Mouse (Mus musculus): ENCODE data around the gene Tmem80. TPM values are rescaled to one million over a fixed set of nuclear protein-coding genes. Genes with fewer than 3 reads are reported as not detected.

Gene Tmem80
- polyA plus RNA-seq, 1 experiment from 2014 or later, result 66.0 TPM

- H3K9me3 ChIP-seq (replicated peaks), result no peaks in the 10 kb centered on the region
- ATAC-seq, result no peak
- H3K36me3 ChIP-seq (ENCODE audit: poor library complexity, severe bottlenecking), result no peaks in the 10 kb centered on the region
- peaks cover 9% of the 10 kb centered on the region for H3K27me3 ChIP-seq
- H3K27ac ChIP-seq, result no peak overlapping the region
- H3K4me2 ChIP-seq, result no peak overlapping the region
- H3K9ac ChIP-seq, result no peak overlapping the region
- peaks cover 8% of the 10 kb centered on the region; the same call in 1 of the 2 replicates for H3K4me1 ChIP-seq
- 68% methylated on average over 2 of the region's 2 CpGs for WGBS
- H3K4me3 ChIP-seq, result no peak overlapping the region
Observed at GRCm38 (mm10) chr7:141343230-141343629, 15.7 kb downstream of the Tmem80 start.

DNA sequence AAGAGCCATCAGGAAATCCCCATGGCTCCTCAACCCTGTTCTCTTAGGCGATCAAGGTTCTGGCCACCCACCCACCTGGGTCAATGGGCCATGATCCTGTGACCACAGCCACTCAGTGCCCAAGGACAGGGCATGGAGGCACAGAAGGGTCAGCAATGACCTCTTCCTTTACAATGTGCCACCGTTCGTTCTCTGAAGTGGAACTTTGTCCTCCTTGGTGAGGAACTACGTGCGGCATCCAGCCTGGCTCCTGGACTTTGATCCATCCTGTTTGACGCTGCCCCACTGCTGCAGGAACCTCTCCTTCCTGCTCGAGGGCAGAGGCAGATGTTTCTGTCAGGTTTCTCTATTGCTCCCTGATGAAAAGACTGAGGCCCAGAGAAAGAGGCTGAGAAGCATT lies 16.2 kb downstream of the Tmem80 start:
- Histone ChIP-seq H3K9me3 (replicated peaks) (no peaks in the 10 kb centered on the region), H3K4me1 (peaks cover 3% of the 10 kb centered on the region; the same call in 1 of the 2 replicates), H3K9ac (no peak overlapping the region), H3K27ac (no peak overlapping the region), H3K36me3 (ENCODE audit: poor library complexity, severe bottlenecking) (no peaks in the 10 kb centered on the region), H3K4me3 (no peak overlapping the region), H3K4me2 (no peak overlapping the region), H3K27me3 (peaks cover 4% of the 10 kb centered on the region)
- 74% methylated on average over 7 of the region's 7 CpGs for WGBS
- ATAC-seq, result no peak

DNA sequence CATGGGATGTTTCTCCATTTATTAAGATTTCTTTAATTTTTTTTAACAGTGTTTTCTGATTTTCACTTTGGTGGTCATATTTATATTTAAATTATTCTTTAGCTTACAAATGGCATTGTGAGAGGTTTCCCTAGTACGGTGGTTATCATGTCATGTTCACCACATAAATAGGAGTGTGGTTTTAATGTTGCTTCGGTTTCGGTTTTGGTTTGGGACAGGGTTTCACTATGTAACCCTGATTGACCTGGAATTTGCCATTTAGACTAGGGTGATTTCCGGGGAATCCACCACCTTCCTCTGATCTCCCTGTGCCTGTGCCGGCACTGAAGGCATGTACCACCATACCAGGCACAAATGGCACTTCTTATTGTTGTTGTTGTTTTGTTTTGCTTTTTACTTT lies 17.2 kb downstream of the Tmem80 start:
- Histone ChIP-seq H3K9me3 (replicated peaks) (no peaks in the 10 kb centered on the region), H3K4me3 (no peak overlapping the region), H3K36me3 (ENCODE audit: poor library complexity, severe bottlenecking) (no peaks in the 10 kb centered on the region), H3K27ac (no peak overlapping the region), H3K4me1 (no peaks in the 10 kb centered on the region), H3K4me2 (no peak overlapping the region), H3K27me3 (no peaks in the 10 kb centered on the region), H3K9ac (no peak overlapping the region)
- no peak for ATAC-seq
- 90% methylated on average over 5 of the region's 5 CpGs for WGBS

GRCm38 (mm10) chr7:141351061-141351460 lies 23.5 kb downstream of the Tmem80 start:
- WGBS, result 84% methylated on average over 6 of the region's 6 CpGs
- no peaks in the 10 kb centered on the region for H3K9me3 ChIP-seq (replicated peaks)

DNA sequence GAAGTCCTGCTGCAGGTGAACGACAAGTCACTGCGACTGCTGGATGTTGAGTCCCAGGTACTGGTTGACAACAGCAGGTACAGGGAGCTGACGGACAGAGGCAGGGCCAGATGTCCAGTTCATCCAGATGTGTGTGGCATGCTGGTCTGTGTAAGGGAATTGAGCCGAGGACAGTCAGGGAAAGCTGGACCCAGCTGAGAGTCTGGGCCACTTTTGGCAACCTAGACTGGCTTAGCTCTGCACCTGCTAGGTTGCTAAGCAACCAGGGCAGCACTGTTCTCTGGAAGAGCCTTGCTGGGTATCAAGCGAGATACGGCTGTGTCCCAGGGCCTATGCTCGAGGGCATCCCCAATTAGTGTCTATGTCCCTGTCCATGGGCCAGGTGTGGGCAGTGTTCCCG lies 27.5 kb downstream of the Tmem80 start:
- Histone ChIP-seq H3K4me3 (no peak overlapping the region), H3K4me1 (peaks cover 15% of the 10 kb centered on the region; the same call in 1 of the 2 replicates), H3K27ac (no peak overlapping the region), H3K9ac (no peak overlapping the region), H3K9me3 (replicated peaks) (no peaks in the 10 kb centered on the region), H3K27me3 (peaks cover 3% of the 10 kb centered on the region; the same call in 1 of the 2 replicates), H3K36me3 (ENCODE audit: poor library complexity, severe bottlenecking) (no peaks in the 10 kb centered on the region), H3K4me2 (no peak overlapping the region)
- 64% methylated on average over 8 of the region's 8 CpGs for WGBS
- no peak for ATAC-seq

More at GRCm38 (mm10) chr7:141351061-141351460, 23.5 kb downstream of the Tmem80 start:
- no peak for ATAC-seq
- no peak overlapping the region for H3K4me2 ChIP-seq
- peaks cover 13% of the 10 kb centered on the region; the same call in 1 of the 2 replicates for H3K4me1 ChIP-seq
- H3K27ac ChIP-seq, result no peak overlapping the region
- H3K4me3 ChIP-seq, result no peak overlapping the region
- H3K9ac ChIP-seq, result no peak overlapping the region
- H3K27me3 ChIP-seq, result no peaks in the 10 kb centered on the region
- H3K36me3 ChIP-seq (ENCODE audit: poor library complexity, severe bottlenecking), result no peaks in the 10 kb centered on the region

- no peak for ATAC-seq
- WGBS, result 52% methylated on average over 12 of the region's 12 CpGs
Observed at GRCm38 (mm10) chr7:141355626-141356326, 28.2 kb downstream of the Tmem80 start.

GRCm38 (mm10) chr7:141356971-141357370 lies 29.4 kb downstream of the Tmem80 start:
- H3K4me1 ChIP-seq, result peaks cover 18% of the 10 kb centered on the region
- 82% methylated on average over 14 of the region's 14 CpGs for WGBS
- no peak for ATAC-seq
- no peak overlapping the region for H3K4me2 ChIP-seq
- no peak overlapping the region for H3K4me3 ChIP-seq
- peaks cover 21% of the 10 kb centered on the region for H3K27me3 ChIP-seq
- H3K27ac ChIP-seq, result no peak overlapping the region
- H3K36me3 ChIP-seq (ENCODE audit: poor library complexity, severe bottlenecking), result no peaks in the 10 kb centered on the region
- no peaks in the 10 kb centered on the region for H3K9me3 ChIP-seq (replicated peaks)
- no peak overlapping the region for H3K9ac ChIP-seq

More at GRCm38 (mm10) chr7:141355626-141356326, 28.2 kb downstream of the Tmem80 start:
- Histone ChIP-seq H3K9me3 (replicated peaks) (no peaks in the 10 kb centered on the region), H3K27ac (no peak overlapping the region), H3K36me3 (ENCODE audit: poor library complexity, severe bottlenecking) (no peaks in the 10 kb centered on the region), H3K9ac (no peak overlapping the region), H3K4me2 (no peak overlapping the region), H3K4me1 (peaks cover 15% of the 10 kb centered on the region; the same call in 1 of the 2 replicates), H3K27me3 (peaks cover 10% of the 10 kb centered on the region), H3K4me3 (no peak overlapping the region)

DNA sequence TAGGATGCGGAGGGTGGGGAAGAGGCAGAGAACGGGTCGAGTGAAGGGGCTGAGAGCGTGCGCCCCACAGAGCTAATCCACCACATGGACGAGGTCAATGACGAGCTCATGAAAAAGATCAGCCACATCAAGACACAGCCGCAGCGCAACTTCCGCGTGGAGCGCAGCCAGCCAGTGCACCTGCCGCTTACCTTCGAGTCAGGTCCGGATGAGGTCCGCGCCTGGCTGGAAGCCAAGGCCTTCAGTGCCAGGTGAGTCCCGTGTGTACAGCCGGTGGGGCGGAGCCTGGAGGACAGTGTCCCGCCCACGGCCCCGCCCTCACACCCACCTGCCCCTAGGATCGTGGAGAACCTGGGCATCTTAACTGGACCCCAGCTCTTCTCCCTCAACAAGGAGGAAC lies 34.0 kb downstream of the Tmem80 start:
- Histone ChIP-seq H3K36me3 (ENCODE audit: poor library complexity, severe bottlenecking) (no peaks in the 10 kb centered on the region), H3K27me3 (peaks cover 35% of the 10 kb centered on the region), H3K27ac (no peak overlapping the region), H3K9me3 (replicated peaks) (no peaks in the 10 kb centered on the region), H3K4me2 (peak overlapping the region; percentile 20; the same call in 1 of the 2 replicates), H3K4me3 (no peak overlapping the region), H3K4me1 (peaks cover 4% of the 10 kb centered on the region; the same call in 1 of the 2 replicates), H3K9ac (no peak overlapping the region)
- ATAC-seq, result no peak
- 8% methylated on average over 24 of the region's 24 CpGs for WGBS

GRCm38 (mm10) chr7:141363106-141363751 lies 35.7 kb downstream of the Tmem80 start:
- H3K4me1 ChIP-seq, result peaks cover 4% of the 10 kb centered on the region; the same call in 1 of the 2 replicates
- H3K27me3 ChIP-seq, result peaks cover 35% of the 10 kb centered on the region
- H3K9me3 ChIP-seq (replicated peaks), result no peaks in the 10 kb centered on the region
- no peak overlapping the region for H3K4me2 ChIP-seq
- no peak for ATAC-seq
- H3K9ac ChIP-seq, result no peak overlapping the region
- H3K4me3 ChIP-seq, result no peak overlapping the region
- H3K27ac ChIP-seq, result no peak overlapping the region
- 63% methylated on average over 4 of the region's 4 CpGs for WGBS
- H3K36me3 ChIP-seq (ENCODE audit: poor library complexity, severe bottlenecking), result no peaks in the 10 kb centered on the region

DNA sequence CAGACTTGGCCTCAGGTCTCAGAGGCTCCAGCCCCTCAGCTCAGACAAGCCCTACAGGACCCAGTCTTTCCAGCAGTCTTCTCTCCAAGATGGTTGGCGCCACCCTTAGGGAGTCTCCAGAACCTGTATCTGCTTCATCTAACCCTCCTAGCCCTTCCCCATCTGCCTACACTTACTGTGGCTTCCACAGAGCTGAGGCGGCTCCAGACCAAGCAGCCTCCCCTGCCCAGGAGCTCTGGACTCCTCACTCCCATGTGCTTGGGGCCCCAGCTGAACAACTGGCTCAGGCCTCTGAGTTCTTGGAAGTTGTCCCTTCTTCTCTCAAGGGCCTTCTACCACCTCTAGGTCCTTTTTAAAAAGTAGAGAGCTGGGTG lies 36.2 kb downstream of the Tmem80 start:
- Histone ChIP-seq H3K27ac (no peak overlapping the region), H3K4me3 (no peak overlapping the region), H3K9ac (no peak overlapping the region), H3K4me1 (peaks cover 4% of the 10 kb centered on the region; the same call in 1 of the 2 replicates), H3K9me3 (replicated peaks) (no peaks in the 10 kb centered on the region), H3K4me2 (no peak overlapping the region), H3K27me3 (peaks cover 35% of the 10 kb centered on the region), H3K36me3 (ENCODE audit: poor library complexity, severe bottlenecking) (no peaks in the 10 kb centered on the region)
- ATAC-seq, result no peak
- 62% methylated on average over 2 of the region's 2 CpGs for WGBS

GRCm38 (mm10) chr7:141364349-141365048 lies 37.0 kb downstream of the Tmem80 start:
- peaks cover 4% of the 10 kb centered on the region; the same call in 1 of the 2 replicates for H3K4me1 ChIP-seq
- WGBS, result 84% methylated on average over 5 of the region's 5 CpGs
- H3K4me3 ChIP-seq, result no peak overlapping the region
- H3K27ac ChIP-seq, result no peak overlapping the region
- H3K9me3 ChIP-seq (replicated peaks), result no peaks in the 10 kb centered on the region
- H3K36me3 ChIP-seq (ENCODE audit: poor library complexity, severe bottlenecking), result no peaks in the 10 kb centered on the region
- no peak for ATAC-seq
- no peak overlapping the region for H3K9ac ChIP-seq
- H3K27me3 ChIP-seq, result peaks cover 35% of the 10 kb centered on the region
- no peak overlapping the region for H3K4me2 ChIP-seq

DNA sequence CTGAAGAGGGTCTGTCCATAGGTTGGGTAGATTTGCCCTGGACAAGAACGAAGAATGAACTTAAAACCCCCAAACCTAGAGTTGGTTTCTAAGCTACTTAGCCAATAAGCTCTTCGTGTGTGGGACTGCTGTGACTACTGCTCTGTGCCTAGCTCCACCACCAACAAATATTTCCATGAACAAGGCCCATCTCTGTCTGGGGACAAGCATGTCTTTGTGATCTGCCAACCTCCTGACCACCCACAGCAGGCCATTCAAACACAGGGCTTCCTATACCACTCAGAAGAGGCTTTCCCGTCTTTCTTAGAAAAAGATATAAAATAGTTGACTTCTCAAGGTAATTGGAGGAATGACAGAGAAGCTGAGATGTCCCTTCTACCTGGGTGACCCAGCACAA lies 37.5 kb downstream of the Tmem80 start:
- no peak for ATAC-seq
- Histone ChIP-seq H3K4me3 (no peak overlapping the region), H3K4me2 (no peak overlapping the region), H3K9me3 (replicated peaks) (no peaks in the 10 kb centered on the region), H3K27me3 (peaks cover 32% of the 10 kb centered on the region), H3K9ac (no peak overlapping the region), H3K36me3 (ENCODE audit: poor library complexity, severe bottlenecking) (no peaks in the 10 kb centered on the region), H3K27ac (no peak overlapping the region), H3K4me1 (peaks cover 4% of the 10 kb centered on the region; the same call in 1 of the 2 replicates)
- 77% methylated on average over 3 of the region's 3 CpGs for WGBS
